Mouse (Mus musculus): ENCODE results near the gene Kcna10.

Kcna10 gene

DNA sequence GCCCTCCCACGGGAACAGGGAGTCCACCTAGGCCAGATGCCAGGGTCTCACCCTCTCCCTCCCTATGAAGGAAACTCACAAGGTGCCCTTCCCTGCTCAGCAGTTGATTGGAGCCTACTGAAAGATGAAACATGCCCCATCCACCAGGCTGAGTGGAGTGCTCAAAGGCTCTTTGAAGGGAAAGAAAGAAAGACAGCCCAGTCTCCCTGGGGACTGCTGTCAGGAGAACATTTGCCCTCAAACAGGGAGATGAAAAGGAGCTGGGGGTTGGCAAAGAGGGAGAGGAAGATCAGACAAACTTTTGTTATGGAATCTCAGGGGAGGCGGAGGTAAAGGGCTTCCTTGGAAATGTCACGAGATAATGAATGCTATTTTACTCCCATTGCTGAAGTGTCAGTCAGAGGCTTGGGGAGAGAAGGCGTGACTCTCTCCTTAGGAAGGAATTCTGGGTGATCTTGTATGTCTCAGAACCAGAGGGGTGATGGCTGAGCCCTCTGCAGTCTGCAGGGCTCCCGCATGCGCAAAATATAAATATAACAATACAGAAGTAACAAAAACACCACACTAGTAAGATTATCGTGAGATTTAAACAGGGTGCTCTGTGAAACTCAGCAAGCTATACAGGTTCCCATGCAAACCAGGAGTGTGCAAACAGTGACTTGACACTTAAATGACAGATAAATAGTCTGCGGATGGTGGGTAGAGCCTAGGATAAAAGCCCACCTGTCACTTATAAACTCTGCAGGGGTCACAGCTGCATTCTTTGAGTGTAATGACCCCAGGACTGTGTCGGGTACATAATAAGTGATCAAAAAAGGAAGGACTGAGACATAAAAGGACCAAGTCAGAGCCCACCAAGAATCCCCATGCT is 18.7 kb downstream of the Kcna10 start:
- no peak for DNase-seq (ENCODE audit: low spot score in 2 of 2)

GRCm38 (mm10) chr3:107204413-107204812 is 21.6 kb downstream of the Kcna10 start:
- DNase-seq (ENCODE audit: low spot score in 2 of 2): no peak

GRCm38 (mm10) chr3:107205170-107205569 is 22.3 kb downstream of the Kcna10 start:
- DNase-seq (ENCODE audit: low spot score in 2 of 2): no peak

- DNase-seq (ENCODE audit: low spot score in 2 of 2): peak; percentile 10 to 58
Measured at GRCm38 (mm10) chr3:107205994-107206393, 23.1 kb downstream of the Kcna10 start.

GRCm38 (mm10) chr3:107206490-107207150 is 23.8 kb downstream of the Kcna10 start:
- no peak for DNase-seq (ENCODE audit: low spot score in 2 of 2)

DNA sequence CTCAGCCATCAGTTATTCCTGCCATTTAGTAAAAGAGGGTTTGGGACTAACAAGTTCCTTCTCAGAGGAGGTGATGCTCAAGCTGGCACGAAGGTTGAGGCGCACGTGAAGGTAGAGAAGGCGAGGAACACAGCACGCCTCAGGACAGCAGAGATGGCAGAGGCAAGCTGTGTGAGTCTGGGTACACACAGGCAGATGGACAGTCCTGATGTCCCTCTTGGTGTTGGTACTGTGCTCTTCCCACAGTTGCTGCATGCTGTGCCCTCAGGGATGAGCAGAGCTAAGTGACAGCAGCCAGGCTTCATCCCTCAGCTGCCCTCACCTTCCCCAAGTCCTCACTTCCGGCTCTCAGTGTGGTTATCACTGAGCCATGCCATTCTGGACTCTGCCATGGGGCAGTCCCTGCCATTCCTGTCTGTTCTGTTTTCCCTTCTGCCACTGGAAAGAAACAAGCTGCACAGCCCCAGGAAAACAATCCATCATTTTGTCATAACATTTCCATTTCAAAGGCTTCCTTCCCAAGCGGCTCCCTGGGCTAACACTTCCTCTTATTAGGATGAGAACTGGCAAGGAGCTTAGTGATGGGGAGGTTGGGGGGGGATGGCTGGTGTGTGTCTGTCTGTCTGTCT is 24.9 kb downstream of the Kcna10 start:
- no peak for DNase-seq (ENCODE audit: low spot score in 2 of 2)

DNA sequence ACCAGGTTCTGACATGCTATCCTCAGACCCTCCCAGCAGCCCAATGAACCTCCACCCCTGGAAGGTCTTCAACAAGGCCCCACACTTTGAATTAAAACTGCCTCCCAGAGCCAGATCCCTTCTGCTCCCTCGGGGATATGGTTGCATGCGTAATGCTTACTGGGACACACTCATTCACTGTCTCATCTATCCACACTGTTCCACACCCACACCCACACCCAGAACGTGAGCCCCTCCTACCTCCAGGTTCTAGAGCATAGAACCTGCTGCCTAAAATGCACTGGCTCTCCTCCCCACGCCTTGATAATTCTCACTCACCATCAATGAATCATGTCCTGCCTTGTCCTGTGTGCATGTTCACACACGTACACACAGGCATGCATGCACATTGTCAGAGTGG is 31.8 kb downstream of the Kcna10 start:
- no peak for DNase-seq (ENCODE audit: low spot score in 2 of 2)

DNA sequence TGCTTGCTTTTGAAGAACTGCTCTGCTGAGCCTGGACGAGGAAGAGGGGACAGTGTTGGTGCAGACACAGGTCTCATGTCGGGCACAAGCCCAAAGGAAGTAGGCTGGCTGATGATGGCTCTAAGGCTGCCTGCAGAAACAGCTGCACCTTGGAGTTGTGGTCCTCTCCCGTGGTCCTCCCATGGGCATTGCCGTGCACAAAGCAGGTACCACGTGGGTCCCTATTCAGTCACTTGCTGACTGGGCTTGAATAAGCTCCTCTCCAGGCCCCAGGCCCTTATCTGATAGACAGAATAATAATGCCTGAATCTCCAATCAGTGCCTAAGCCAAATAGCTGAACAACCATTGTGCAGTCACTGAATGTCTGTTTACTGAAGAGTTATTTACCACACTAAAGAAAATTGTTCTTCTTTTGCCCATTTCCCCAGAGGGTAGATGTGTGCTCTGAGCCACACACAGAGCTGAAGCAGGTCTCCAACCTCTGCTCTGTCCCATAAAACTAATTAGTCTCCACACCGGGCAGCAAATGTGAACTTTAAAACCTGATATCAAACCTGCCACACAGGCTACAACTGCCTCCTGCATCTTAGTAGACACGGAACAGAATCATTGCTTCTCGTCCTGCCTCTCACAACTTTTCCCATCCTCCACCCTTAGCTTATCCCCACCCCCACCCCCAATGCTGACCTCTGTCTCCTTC is 33.7 kb downstream of the Kcna10 start:
- DNase-seq (ENCODE audit: low spot score in 2 of 2): no peak

DNA sequence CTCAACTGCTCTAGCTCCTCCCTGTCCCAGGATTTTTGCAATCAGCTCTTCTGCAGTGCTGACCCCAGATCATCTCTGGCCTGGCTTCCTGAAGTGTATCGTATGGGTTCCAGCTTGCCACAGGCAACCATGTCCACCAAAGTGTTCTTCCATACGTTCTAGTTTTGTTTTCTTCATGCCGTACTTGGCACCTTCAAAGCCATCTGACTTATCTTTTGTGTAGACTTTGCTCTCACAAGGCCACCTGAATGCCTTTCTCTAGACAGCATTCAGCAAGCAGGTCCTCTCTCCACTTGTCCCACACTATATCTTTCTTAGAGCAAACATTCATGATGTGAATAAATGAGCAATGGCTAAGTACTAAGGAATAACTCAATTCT is 34.2 kb downstream of the Kcna10 start:
- no peak for DNase-seq (ENCODE audit: low spot score in 2 of 2)

- no peak for DNase-seq (ENCODE audit: low spot score in 2 of 2)
Measured at GRCm38 (mm10) chr3:107218572-107218971, 35.7 kb downstream of the Kcna10 start.

GRCm38 (mm10) chr3:107221608-107222007 is 38.8 kb downstream of the Kcna10 start, which contains the start of gene Cym:
TSS of gene Cym (minus strand) at chr3:107221732.
- no peak for DNase-seq (ENCODE audit: low spot score in 2 of 2)

DNA sequence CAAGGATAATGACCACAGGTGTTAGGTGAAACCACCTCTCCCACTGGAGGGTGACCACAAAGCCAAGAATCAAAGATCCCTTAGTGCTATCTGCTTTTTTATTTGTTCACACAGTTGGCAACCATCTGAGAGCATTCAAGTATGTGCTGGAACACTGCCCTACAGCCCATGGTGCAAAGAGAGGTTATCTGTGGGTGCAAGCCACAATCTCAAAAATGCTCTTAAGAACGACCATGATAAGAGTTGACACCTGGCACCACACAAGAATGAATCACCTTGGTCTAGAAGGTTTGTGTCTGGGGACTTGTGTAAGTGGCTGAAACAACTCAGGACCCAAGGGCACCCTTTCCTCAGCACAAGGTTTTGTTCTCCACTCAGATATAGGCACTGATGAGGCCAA is 40.4 kb downstream of the Kcna10 start:
- no peak for DNase-seq (ENCODE audit: low spot score in 2 of 2)

DNA sequence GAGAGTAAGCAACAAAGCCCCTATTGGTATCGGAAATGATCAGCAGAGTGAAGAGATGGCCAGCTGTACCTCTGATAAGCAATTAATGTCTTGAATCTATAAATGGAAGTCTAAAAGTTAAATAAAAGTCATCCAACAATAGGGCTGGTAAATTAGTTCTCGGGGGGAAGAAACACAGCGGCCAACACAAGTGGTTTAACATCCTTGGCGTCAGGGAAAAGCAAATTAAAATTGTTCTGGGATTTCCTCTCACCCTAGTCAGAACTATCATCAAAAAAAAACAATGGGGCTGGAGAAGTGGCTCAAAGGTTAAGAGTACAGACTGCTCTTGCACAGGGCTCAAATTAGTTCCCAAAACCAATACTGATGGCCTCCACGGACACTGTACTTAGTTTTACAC is 43.0 kb downstream of the Kcna10 start:
- DNase-seq (ENCODE audit: low spot score in 2 of 2): no peak

- no peak for DNase-seq (ENCODE audit: low spot score in 2 of 2)
Measured at GRCm38 (mm10) chr3:107229221-107229620, 46.4 kb downstream of the Kcna10 start.

DNA sequence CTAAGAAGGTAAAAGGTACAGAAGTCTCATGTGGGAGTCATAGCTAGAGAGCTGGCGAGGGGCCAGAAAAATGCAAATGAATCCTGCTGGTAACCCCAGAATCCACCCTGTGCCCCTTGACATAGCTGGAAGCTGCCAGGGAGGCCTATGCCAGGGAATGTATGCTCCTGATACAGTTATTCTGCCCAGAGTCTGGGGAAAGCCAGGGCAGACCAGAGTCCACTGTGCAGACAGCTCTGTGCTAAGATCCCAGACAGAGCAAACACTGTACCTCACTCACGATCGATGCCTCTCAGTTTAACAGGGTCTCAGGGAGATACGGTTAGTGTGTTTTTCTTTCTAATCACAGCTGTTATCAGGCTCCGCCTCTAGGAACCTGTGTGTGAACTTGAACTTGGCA is 47.0 kb downstream of the Kcna10 start:
- DNase-seq (ENCODE audit: low spot score in 2 of 2): no peak

- no peak for DNase-seq (ENCODE audit: low spot score in 2 of 2)
Measured at GRCm38 (mm10) chr3:107230527-107230926, 47.7 kb downstream of the Kcna10 start, which contains the start of gene A630076J17Rik. TSS of gene A630076J17Rik (plus strand) at chr3:107230614.

- DNase-seq (ENCODE audit: low spot score in 2 of 2): no peak
Measured at GRCm38 (mm10) chr3:107231202-107231601, 48.3 kb downstream of the Kcna10 start.

DNA sequence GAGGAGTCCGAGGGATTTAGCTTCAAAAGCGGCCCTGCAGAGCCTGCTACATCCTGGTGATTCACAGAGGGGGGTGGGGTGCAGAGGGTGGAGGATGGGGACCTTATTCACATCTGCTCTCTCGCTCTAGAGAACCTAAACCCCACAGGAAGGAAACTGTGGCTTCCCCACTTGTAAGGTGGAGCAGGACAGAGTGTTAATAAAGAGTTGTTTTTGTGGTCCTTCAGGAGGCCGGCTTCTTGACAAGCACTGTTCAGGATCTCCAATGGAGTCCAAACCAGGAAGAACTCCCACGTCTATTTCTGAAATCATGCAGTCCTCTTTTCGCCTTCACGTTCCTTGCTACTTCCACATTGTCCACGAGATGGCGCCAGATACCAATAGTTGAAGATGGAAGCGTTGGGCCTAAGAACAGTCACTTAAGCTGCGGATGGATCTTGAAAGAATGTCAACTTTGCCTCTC is 50.5 kb downstream of the Kcna10 start:
- peak; percentile 32 to 69 for DNase-seq (ENCODE audit: low spot score in 2 of 2)

DNA sequence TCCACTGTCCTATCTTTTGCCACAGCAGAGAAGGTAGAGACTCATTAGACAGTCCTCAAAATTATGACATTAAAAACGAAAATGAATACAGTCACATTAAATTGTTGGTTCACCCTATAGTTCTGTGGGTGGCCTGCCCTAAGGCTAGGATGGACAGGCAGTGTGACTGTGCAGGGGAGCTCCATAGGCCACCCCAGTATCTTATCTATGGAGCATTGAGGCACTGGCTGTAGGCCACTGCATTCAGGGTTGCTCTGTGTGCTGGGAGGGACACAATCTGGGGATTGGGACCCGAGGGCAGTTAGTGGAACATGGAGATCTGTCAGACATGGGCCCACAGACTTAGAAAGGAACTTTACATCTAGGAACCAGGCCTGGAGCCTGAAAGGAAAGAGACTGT is 51.1 kb downstream of the Kcna10 start:
- DNase-seq (ENCODE audit: low spot score in 2 of 2): no peak

- DNase-seq (ENCODE audit: low spot score in 2 of 2): no peak
Measured at GRCm38 (mm10) chr3:107238051-107238450, 55.2 kb downstream of the Kcna10 start.

GRCm38 (mm10) chr3:107238471-107238980 is 55.7 kb downstream of the Kcna10 start:
- DNase-seq (ENCODE audit: low spot score in 2 of 2): no peak

GRCm38 (mm10) chr3:107239607-107240006 is 56.8 kb downstream of the Kcna10 start, which contains the start of gene Prok1:
TSS of gene Prok1 (minus strand) at chr3:107239707.
- no peak for DNase-seq (ENCODE audit: low spot score in 2 of 2)
